Mouse (Mus musculus) spleen, adult 2 months (tissue): ENCODE measurements around the gene Wfs1.

Experiments used
- CTCF ChIP-seq: fragments of 200-500 bp; IDR thresholded peaks from 2 replicates; pipeline ENCODE4 v1.5.1; 2011; ENCODE audit warnings: mild to moderate bottlenecking, inconsistent platforms; ENCODE audit not compliant: insufficient read depth, insufficient read length, insufficient replicate concordance; ENCODE audit errors: extremely low read depth
- POLR2A ChIP-seq: fragments of 200-500 bp; IDR thresholded peaks from 2 replicates; pipeline ENCODE4 v1.6.1; 2011; ENCODE audit warnings: low read depth, low read length, inconsistent platforms

GRCm38 (mm10) chr5:37028104-37028485 is 39.1 kb upstream of the Wfs1 start:
- no peak for TF ChIP-seq CTCF
- TF ChIP-seq POLR2A, result no peak
